Mouse (Mus musculus): Measurements from ENCODE around the gene Uhrf1bp1l. TPM values are rescaled to one million over a fixed set of nuclear protein-coding genes. Genes with fewer than 3 reads are reported as not detected.

Uhrf1bp1l gene
- polyA plus RNA-seq, 1 experiment, result 11.4 TPM

GRCm38 (mm10) chr10:89765790-89766714, 21.3 kb downstream of the Uhrf1bp1l start:
- Histone ChIP-seq H3K27ac (replicated peaks; ENCODE audit: low read depth, low read length) (peak overlapping the region; percentile 37; the same call in 1 of the 2 replicates), H3K4me1 (ENCODE audit: control insufficient read depth, insufficient read depth, insufficient read length, low read length) (peaks cover 9% of the 10 kb centered on the region), H3K4me3 (ENCODE audit: insufficient read depth, low read depth, low read length) (no peak overlapping the region)

- Histone ChIP-seq H3K27ac (replicated peaks; ENCODE audit: low read depth, low read length) (no peak overlapping the region), H3K4me1 (ENCODE audit: control insufficient read depth, insufficient read depth, insufficient read length, low read length) (peaks cover 9% of the 10 kb centered on the region), H3K4me3 (ENCODE audit: insufficient read depth, low read depth, low read length) (no peak overlapping the region)
These were observed 23.7 kb downstream of the Uhrf1bp1l start for GRCm38 (mm10) chr10:89768352-89769020.

GRCm38 (mm10) chr10:89769096-89769495, 24.3 kb downstream of the Uhrf1bp1l start:
- H3K27ac ChIP-seq (replicated peaks; ENCODE audit: low read depth, low read length), result no peak overlapping the region

GRCm38 (mm10) chr10:89771894-89772293, 27.1 kb downstream of the Uhrf1bp1l start:
- H3K4me3 ChIP-seq (ENCODE audit: insufficient read depth, low read depth, low read length), result no peak overlapping the region
- peaks cover 6% of the 10 kb centered on the region for H3K4me1 ChIP-seq (ENCODE audit: control insufficient read depth, insufficient read depth, insufficient read length, low read length)
- no peak overlapping the region for H3K27ac ChIP-seq (replicated peaks; ENCODE audit: low read depth, low read length)

More at GRCm38 (mm10) chr10:89769096-89769495, 24.3 kb downstream of the Uhrf1bp1l start:
- Histone ChIP-seq H3K4me1 (ENCODE audit: control insufficient read depth, insufficient read depth, insufficient read length, low read length) (peaks cover 9% of the 10 kb centered on the region), H3K4me3 (ENCODE audit: insufficient read depth, low read depth, low read length) (no peak overlapping the region)

- Histone ChIP-seq H3K27ac (replicated peaks; ENCODE audit: low read depth, low read length) (no peak overlapping the region; the same call in 1 of the 2 replicates), H3K4me1 (ENCODE audit: control insufficient read depth, insufficient read depth, insufficient read length, low read length) (no peaks in the 10 kb centered on the region), H3K4me3 (ENCODE audit: insufficient read depth, low read depth, low read length) (no peak overlapping the region)
These were observed 31.2 kb downstream of the Uhrf1bp1l start for GRCm38 (mm10) chr10:89776029-89776428.

GRCm38 (mm10) chr10:89791870-89792269, 47.1 kb downstream of the Uhrf1bp1l start:
- Histone ChIP-seq H3K4me3 (ENCODE audit: insufficient read depth, low read depth, low read length) (no peak overlapping the region), H3K4me1 (ENCODE audit: control insufficient read depth, insufficient read depth, insufficient read length, low read length) (no peaks in the 10 kb centered on the region), H3K27ac (replicated peaks; ENCODE audit: low read depth, low read length) (no peak overlapping the region)

GRCm38 (mm10) chr10:89794121-89794520, 49.3 kb downstream of the Uhrf1bp1l start:
- Histone ChIP-seq H3K4me3 (ENCODE audit: insufficient read depth, low read depth, low read length) (no peak overlapping the region), H3K4me1 (ENCODE audit: control insufficient read depth, insufficient read depth, insufficient read length, low read length) (no peaks in the 10 kb centered on the region), H3K27ac (replicated peaks; ENCODE audit: low read depth, low read length) (no peak overlapping the region)

- H3K27ac ChIP-seq (replicated peaks; ENCODE audit: low read depth, low read length), result no peak overlapping the region
- no peak overlapping the region for H3K4me3 ChIP-seq (ENCODE audit: insufficient read depth, low read depth, low read length)
- no peaks in the 10 kb centered on the region for H3K4me1 ChIP-seq (ENCODE audit: control insufficient read depth, insufficient read depth, insufficient read length, low read length)
These were observed 74.4 kb downstream of the Uhrf1bp1l start for GRCm38 (mm10) chr10:89819146-89819545.

GRCm38 (mm10) chr10:89823906-89824305, 79.1 kb downstream of the Uhrf1bp1l start:
- no peak overlapping the region for H3K27ac ChIP-seq (replicated peaks; ENCODE audit: low read depth, low read length)

GRCm38 (mm10) chr10:89826896-89827295, 82.1 kb downstream of the Uhrf1bp1l start:
- Histone ChIP-seq H3K4me3 (ENCODE audit: insufficient read depth, low read depth, low read length) (no peak overlapping the region), H3K4me1 (ENCODE audit: control insufficient read depth, insufficient read depth, insufficient read length, low read length) (no peaks in the 10 kb centered on the region), H3K27ac (replicated peaks; ENCODE audit: low read depth, low read length) (no peak overlapping the region)

More at GRCm38 (mm10) chr10:89823906-89824305, 79.1 kb downstream of the Uhrf1bp1l start:
- Histone ChIP-seq H3K4me3 (ENCODE audit: insufficient read depth, low read depth, low read length) (no peak overlapping the region), H3K4me1 (ENCODE audit: control insufficient read depth, insufficient read depth, insufficient read length, low read length) (no peaks in the 10 kb centered on the region)

- Histone ChIP-seq H3K4me3 (ENCODE audit: insufficient read depth, low read depth, low read length) (no peak overlapping the region), H3K4me1 (ENCODE audit: control insufficient read depth, insufficient read depth, insufficient read length, low read length) (no peaks in the 10 kb centered on the region), H3K27ac (replicated peaks; ENCODE audit: low read depth, low read length) (no peak overlapping the region)
These were observed 87.5 kb downstream of the Uhrf1bp1l start for GRCm38 (mm10) chr10:89832334-89832733.

GRCm38 (mm10) chr10:89833166-89833565, 88.4 kb downstream of the Uhrf1bp1l start:
- Histone ChIP-seq H3K27ac (replicated peaks; ENCODE audit: low read depth, low read length) (no peak overlapping the region), H3K4me3 (ENCODE audit: insufficient read depth, low read depth, low read length) (no peak overlapping the region), H3K4me1 (ENCODE audit: control insufficient read depth, insufficient read depth, insufficient read length, low read length) (no peaks in the 10 kb centered on the region)

GRCm38 (mm10) chr10:89837476-89837875, 92.7 kb downstream of the Uhrf1bp1l start:
- Histone ChIP-seq H3K4me1 (ENCODE audit: control insufficient read depth, insufficient read depth, insufficient read length, low read length) (no peaks in the 10 kb centered on the region), H3K4me3 (ENCODE audit: insufficient read depth, low read depth, low read length) (no peak overlapping the region), H3K27ac (replicated peaks; ENCODE audit: low read depth, low read length) (no peak overlapping the region)

- Histone ChIP-seq H3K4me3 (ENCODE audit: insufficient read depth, low read depth, low read length) (no peak overlapping the region), H3K27ac (replicated peaks; ENCODE audit: low read depth, low read length) (no peak overlapping the region), H3K4me1 (ENCODE audit: control insufficient read depth, insufficient read depth, insufficient read length, low read length) (no peaks in the 10 kb centered on the region)
These were observed 94.0 kb downstream of the Uhrf1bp1l start for GRCm38 (mm10) chr10:89838834-89839233.

GRCm38 (mm10) chr10:89850951-89851350, 106.2 kb downstream of the Uhrf1bp1l start:
- Histone ChIP-seq H3K27ac (replicated peaks; ENCODE audit: low read depth, low read length) (no peak overlapping the region), H3K4me3 (ENCODE audit: insufficient read depth, low read depth, low read length) (no peak overlapping the region), H3K4me1 (ENCODE audit: control insufficient read depth, insufficient read depth, insufficient read length, low read length) (no peaks in the 10 kb centered on the region; the same call in 1 of the 2 replicates)

Data from brown adipose tissue, adult 24 weeks (tissue).